Mouse (Mus musculus): ENCODE data around the gene Trim25.

The Trim25 gene

DNA sequence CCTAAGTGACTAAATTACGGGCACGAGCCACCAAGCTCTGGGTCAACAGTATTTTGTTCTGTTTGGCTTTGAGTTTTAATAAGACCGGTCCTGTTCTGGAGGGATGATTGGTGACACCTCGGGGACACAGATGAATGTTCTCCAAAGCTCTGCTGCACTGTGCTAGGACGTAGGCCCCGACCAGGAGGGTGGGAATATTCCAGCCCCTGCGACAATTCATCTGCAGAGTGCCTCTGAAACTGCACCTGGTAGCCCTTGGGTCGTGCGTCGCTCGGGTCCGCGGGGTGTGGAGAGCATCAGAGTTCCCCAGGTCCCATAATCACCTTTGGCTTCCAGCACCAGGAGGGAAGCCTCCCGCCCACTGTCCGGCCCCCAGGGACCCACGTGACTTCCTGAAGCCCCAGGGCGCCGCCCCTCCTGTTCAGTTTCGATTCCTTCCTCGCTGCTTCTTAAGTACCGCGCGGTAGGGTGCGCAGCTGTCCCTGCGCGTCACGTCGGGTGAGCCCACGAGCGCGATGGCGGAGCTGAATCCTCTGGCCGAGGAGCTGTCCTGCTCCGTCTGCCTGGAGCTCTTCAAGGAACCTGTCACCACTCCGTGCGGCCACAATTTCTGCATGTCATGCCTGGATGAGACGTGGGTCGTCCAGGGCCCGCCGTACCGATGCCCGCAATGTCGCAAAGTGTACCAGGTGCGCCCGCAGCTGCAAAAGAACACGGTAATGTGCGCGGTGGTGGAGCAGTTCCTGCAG is at the start of gene Trim25:
Gene Trim25 (plus strand): TSS at position 403 of the 749 bp plus-strand sequence.
- DNase-seq (ENCODE audit: low spot score) = peak; percentile 95

DNA sequence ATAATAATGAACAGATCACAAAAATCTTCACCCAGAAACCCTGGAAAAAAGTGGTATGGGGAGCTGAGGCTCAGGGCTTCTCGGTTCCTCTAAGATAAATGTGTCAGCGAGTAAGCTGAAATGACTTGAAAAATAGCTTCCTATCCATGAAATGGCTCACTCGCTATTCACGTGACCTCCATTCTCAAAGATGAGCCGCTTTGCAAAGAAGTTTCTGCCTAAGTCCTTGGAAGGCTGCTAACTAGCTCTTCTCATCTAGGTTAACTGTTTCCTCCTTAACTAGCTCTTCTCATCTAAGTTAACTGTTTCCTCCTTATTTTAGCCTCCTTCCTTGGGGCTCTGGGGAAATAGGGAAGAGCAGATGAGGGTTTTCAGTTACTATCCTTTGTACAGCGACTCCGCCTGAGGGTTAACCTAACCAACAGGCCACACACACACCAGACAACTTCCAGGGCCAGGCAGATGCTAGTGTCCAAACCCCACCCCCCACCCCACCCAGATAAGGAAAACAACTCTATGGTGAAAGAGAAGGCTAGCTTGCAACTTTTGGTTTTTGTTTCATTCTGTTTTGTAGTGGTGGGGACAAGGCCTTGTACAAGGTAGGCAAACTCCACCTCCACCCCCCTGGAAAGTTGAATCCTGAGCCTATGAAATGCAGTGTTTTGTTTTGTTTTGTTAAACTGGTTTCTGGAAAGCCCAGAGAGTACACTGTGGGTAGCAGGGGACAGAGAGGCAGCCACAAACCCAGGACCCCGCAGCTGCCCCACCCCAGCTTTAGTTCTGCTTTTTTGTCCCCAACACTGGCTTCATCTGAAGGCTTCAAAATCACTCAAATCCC is 49.2 kb upstream of the Trim25 start:
- DNase-seq (ENCODE audit: low spot score) = no peak

GRCm38 (mm10) chr11:88950640-88951250 is 48.4 kb upstream of the Trim25 start:
- no peak for DNase-seq (ENCODE audit: low spot score)

DNA sequence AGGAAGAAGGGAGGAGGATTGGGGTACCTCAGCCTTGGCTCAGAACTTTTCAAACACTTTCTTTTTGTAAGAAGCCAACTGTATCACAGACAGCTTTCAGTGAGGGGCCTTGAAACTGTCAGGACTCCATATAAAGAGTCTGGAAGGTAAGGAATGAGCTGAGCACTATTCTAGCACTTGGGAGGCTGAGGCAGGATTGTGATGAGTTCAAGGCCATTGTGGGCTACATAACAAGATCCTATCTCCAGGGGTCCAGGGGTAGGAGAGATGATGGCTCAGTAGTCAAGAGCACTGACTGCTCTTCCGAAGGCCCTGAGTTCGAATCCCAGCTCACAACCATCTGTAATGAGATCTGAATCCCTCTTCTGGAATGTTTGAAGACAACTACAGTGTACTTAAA is 47.6 kb upstream of the Trim25 start:
- no peak for DNase-seq (ENCODE audit: low spot score)

GRCm38 (mm10) chr11:88952117-88952516 is 47.1 kb upstream of the Trim25 start:
- no peak for DNase-seq (ENCODE audit: low spot score)

DNA sequence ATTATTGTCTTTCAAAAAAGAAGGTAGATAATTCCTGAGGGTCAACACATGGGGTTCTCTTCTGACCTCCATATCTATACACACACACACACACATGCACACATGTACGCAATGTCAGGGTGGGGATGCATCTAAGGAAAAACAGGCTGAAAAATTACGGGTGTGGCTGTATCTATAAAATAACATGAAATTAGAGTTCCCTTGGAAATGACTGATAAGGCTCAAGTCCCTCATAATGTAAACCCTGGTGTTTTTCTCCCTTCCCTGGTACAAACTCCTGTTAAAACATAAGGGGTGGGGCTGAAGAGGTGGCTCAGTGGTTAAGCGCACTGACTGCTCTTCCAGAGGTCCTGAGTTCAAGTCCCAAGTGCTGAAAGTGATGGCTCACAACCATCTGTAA is 45.6 kb upstream of the Trim25 start:
- DNase-seq (ENCODE audit: low spot score) = no peak

GRCm38 (mm10) chr11:88954803-88955202 is 44.4 kb upstream of the Trim25 start:
- no peak for DNase-seq (ENCODE audit: low spot score)

DNA sequence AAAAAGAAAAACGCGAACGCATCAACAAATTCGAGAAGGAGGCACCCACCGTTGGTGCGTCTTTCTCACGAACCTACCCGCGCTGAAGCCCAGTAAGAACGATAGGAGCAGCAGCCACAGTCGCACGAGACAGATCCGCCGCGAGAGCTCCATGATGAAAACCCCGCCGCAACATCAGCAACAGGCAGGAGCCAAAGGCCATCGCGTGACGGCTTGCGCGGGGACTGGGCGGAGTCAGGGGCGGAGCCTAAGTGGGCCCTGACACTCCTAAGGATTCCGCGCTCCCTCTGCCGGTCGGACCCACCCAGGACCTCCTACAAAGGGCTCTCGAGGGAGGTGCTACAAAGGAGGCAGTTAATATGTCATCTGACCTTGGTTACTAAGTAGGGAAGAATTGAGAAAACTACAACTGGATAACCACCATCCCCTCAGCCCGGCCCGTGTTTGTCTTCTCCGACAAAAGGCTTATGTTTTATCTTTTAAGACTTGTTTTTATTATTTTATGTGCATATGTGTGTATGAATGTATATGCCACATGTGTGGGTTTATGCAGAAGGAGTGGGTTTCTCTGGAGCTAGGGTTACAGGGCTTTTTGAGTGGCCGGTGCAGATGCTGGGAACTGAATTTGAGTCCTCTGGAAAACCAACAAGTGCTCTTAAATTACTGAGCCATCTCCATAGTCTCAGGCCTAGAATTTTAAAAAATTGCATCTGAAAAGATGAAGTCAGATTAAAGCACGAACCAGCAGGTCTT is 43.8 kb upstream of the Trim25 start, which contains the start of gene Scpep1:
Gene Scpep1 (minus strand): TSS at position 249 of the 753 bp plus-strand sequence.
- peak; percentile 98 for DNase-seq (ENCODE audit: low spot score)

DNA sequence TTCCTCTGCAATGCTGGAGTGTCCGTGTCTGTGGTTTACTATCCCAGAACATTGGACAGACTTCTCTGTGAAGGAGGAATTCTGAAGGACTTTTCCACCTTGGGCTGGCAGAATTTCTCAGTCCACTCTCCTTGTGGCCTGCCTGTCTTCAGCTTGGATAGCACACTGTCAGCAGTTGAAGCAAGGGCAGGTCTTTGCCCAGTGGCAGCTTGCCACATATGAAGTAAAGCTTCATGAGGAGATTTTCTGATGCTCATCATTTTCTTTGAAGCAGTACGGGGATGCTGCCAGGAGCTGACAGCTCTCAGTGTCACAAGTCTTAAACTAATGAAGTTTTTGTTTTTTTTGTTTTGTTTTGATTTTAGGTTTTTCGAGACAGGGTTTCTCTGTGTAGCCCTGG is 40.3 kb upstream of the Trim25 start:
- no peak for DNase-seq (ENCODE audit: low spot score)

DNA sequence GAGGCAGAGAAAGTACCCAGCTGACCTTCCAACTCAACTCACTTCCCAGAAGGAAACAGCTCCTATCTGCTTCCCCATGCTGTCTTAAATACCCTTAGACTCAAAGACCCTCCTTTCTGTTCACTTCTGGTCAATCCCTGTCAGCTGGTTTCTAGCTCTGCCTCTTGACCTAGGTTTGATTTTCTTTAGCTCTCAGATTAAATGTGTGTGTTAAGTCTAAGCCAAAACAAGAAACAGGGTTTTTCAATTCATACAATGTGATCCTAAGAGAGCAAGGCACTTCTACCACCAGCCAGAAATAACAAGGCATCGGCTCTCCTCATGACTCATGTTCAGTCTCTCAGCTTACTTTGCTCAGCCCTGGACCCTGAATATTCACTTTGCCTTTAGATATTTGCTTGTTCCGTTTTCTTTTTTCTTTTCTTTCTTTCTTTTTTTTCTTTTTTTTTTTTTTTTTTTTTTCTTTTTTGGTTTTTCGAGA is 32.3 kb upstream of the Trim25 start, which contains the start of gene Elobl:
Gene Elobl (minus strand): TSS at position 51 of the 481 bp plus-strand sequence.
- no peak for DNase-seq (ENCODE audit: low spot score)

- no peak for DNase-seq (ENCODE audit: low spot score)
Measured at GRCm38 (mm10) chr11:88970202-88970732, 28.9 kb upstream of the Trim25 start, which contains the start of gene Coil. Gene Coil, plus strand, starts transcription at chr11:88970252.

- peak; percentile 93 for DNase-seq (ENCODE audit: low spot score)
Measured at GRCm38 (mm10) chr11:88973776-88974701, 25.1 kb upstream of the Trim25 start.

GRCm38 (mm10) chr11:88976320-88976719 is 22.9 kb upstream of the Trim25 start:
- DNase-seq (ENCODE audit: low spot score) = no peak

DNA sequence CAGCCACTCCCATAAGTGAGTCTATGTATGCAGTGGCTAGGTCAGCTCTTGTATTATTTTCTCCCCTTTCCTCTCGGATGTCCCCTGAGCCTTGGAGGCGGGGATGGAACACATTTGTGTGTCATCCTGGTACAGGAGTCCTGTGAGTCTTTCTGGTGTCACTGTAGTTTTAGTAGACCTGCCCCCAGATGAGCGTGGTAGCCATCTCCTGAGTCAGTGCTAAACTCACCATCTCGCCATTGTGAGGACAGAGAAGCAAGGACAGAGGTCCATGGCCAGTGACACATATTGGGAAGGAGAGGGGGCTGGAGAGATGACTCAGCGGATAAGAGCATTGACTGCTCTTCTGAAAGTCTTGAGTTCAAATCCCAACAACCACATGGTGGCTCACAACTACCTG is 22.0 kb upstream of the Trim25 start:
- no peak for DNase-seq (ENCODE audit: low spot score)

- DNase-seq (ENCODE audit: low spot score) = no peak
Measured at GRCm38 (mm10) chr11:88981337-88981736, 17.8 kb upstream of the Trim25 start.

DNA sequence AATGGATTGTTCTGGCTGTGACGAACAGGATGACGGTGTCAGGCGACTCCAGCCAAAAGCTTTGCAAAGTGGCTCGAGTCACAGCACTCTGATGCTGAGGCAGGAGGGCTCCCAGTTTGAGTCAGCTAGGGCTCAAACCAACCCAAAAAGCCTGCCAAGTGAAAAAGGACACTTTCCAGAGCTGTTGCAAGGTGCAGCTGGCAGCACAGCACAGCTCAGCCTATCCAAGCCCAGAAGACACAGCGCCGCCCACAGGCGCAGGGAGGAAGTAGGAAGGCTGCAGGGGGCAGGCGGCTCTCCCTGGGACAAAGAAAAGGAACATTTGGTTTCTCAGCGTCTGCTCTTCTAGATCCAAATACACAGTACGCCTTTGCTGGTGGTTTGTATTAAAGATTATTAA is 12.6 kb upstream of the Trim25 start:
- DNase-seq (ENCODE audit: low spot score) = no peak

DNA sequence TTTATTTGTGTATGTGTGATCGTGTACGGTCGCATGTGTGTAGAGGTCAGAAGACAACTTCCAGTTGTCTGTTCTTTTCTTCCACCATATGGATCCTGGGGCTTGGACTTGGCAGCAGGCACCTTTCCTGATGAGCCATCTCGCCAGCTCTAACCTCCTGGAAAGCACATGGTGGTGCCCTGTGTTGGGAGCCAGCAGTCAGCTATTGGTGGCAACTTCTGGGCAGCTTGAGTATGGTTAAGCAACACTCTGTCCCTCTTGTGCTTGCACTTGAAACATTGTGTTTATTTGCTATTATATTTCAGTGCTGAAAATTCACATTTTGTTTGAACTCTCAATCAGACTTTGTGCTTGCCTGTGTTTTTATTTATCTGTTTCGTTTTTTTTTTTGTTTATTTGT is 10.2 kb upstream of the Trim25 start:
- DNase-seq (ENCODE audit: low spot score) = no peak

DNA sequence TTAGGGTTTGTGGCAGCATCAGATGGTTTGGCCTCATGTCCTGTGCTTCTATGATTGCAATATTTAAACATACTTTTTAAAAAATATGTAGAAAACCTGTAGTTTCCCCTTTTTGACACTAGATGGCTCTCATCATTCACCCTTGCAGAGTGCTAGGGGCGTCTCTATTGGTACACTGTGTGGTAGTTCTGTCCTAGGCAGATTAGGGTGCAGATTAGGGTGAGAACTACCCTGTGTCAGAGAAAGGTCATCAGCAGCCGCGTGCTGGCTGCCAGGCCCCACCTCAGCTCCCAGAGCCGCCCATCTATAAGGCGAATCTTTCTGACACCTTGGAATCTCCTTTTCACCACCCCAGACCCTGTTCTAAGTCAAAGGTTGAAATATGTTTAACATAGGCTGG is 9.6 kb upstream of the Trim25 start:
- no peak for DNase-seq (ENCODE audit: low spot score)

DNA sequence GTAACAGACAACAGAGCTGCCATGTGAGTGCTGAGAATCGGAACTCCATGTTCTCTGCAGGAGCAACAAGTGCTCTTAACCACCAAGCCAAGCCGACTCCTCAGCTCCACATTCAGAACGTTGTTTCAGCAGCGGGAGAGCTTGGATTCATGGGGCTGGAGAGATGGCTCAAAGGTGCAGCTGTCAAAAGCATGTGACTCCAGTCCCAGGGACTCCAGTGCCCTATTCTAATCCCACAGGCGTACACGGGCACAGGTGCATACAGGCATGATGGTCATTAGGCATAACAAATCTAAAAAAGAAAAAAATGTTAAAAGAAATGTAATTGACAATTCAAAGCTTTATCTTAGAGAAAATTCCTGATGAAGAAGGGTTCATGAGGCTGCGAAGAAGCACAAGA is 6.0 kb upstream of the Trim25 start:
- no peak for DNase-seq (ENCODE audit: low spot score)

GRCm38 (mm10) chr11:88993625-88994024 is 5.6 kb upstream of the Trim25 start:
- DNase-seq (ENCODE audit: low spot score) = peak; percentile 67
